Mouse (Mus musculus): ENCODE results near the gene Gm20388.
"Not testable (repeated sequence)": the region's sequence is repeated elsewhere in the genome, so short reads cannot be mapped to it uniquely, and the experiment has no call there.

GRCm38 (mm10) chr8:123472991-123473390, 3562.3 kb downstream of the Gm20388 start:
- not testable (repeated sequence) for TF ChIP-seq CTCF (IDR thresholded peaks at IDR 0.05; ENCODE audit: borderline replicate concordance, extremely low read depth, insufficient read depth, insufficient read length); POLR2A (IDR thresholded peaks at IDR 0.05; ENCODE audit: borderline replicate concordance, extremely low read depth, insufficient read depth, insufficient read length, poor library complexity, severe bottlenecking)

Data from brain, embryonic 14.5 days (tissue).